Mouse (Mus musculus) CH12.LX (cell line): ENCODE results near the gene Gm43552. TPM values are rescaled to one million over a fixed set of nuclear protein-coding genes. Genes with fewer than 3 reads are reported as not detected.

Experiments used
- DNase-seq: peaks from one replicate; pipeline ENCODE4 v3.0.0-alpha.2; 2013; ENCODE audit errors: extremely low read depth
- H3K27ac ChIP-seq: 2 replicates; pipeline ENCODE4 v1.5.1; 2012; ENCODE audit warnings: low read depth, mild to moderate bottlenecking, control low read depth, moderate library complexity; ENCODE audit not compliant: insufficient read depth
- H3K27me3 ChIP-seq: replicated peaks from 2 replicates; pipeline ENCODE3; 2012; ENCODE audit warnings: inconsistent platforms
- H3K36me3 ChIP-seq, 2 experiments: replicated peaks in 1 of 2; 2 replicates each; pipeline versions ENCODE3 to v1.6.1; 2012; ENCODE audit warnings: inconsistent platforms in 1 of 2, low read length in 1 of 2, mild to moderate bottlenecking in 1 of 2, mixed read lengths in 1 of 2, moderate library complexity in 1 of 2; ENCODE audit not compliant: control insufficient read depth in 1 of 2, insufficient read depth in 1 of 2
- H3K4me1 ChIP-seq, 2 experiments: 2 replicates each; pipeline ENCODE4 v1.6.1; 2012; ENCODE audit warnings: inconsistent platforms in 1 of 2, moderate library complexity in 1 of 2; ENCODE audit not compliant: insufficient read depth in 2 of 2, control insufficient read depth in 1 of 2
- H3K4me2 ChIP-seq: 2 replicates; pipeline ENCODE4 v1.6.1; 2012; ENCODE audit warnings: low read depth, mild to moderate bottlenecking, control low read depth; ENCODE audit not compliant: poor library complexity, insufficient read depth, severe bottlenecking
- H3K4me3 ChIP-seq, 3 experiments: fragments of 150-350 bp in 1 of 3; sonication (generic) in 1 of 3; replicated peaks in 1 of 3; 2 replicates each; pipeline versions ENCODE3 to v1.5.1; 2011 to 2012; ENCODE audit warnings: low read depth in 2 of 3, low read length in 2 of 3, mild to moderate bottlenecking in 2 of 3, moderate library complexity in 2 of 3, control low read depth in 1 of 3, improper control_type of control experiment in 1 of 3, inconsistent platforms in 1 of 3, mixed read lengths in 1 of 3; ENCODE audit not compliant: poor library complexity in 1 of 3
- H3K79me2 ChIP-seq: replicated peaks from 2 replicates; pipeline ENCODE4 v1.6.1; 2012; ENCODE audit warnings: mild to moderate bottlenecking, moderate library complexity; ENCODE audit not compliant: control insufficient read depth, poor library complexity, insufficient read depth, severe bottlenecking; ENCODE audit errors: extremely low read depth
- H3K9ac ChIP-seq: 2 replicates; pipeline ENCODE4 v1.6.1; 2012; ENCODE audit warnings: low read depth, mild to moderate bottlenecking, control low read depth, moderate library complexity; ENCODE audit not compliant: insufficient read depth
- H3K9me3 ChIP-seq: replicated peaks from 2 replicates; pipeline ENCODE3; 2012; ENCODE audit warnings: low read length, inconsistent platforms, mixed read lengths
- BHLHE40 ChIP-seq: IDR thresholded peaks from 2 replicates; pipeline ENCODE4 v1.6.1; 2011; ENCODE audit warnings: mild to moderate bottlenecking, low read depth, low read length, improper control_type of control experiment
- CHD2 ChIP-seq: IDR thresholded peaks from 2 replicates; pipeline ENCODE4 v1.6.1; 2011; ENCODE audit warnings: low read length, improper control_type of control experiment
- E2F4 ChIP-seq: IDR thresholded peaks from 2 replicates; pipeline ENCODE4 v1.6.1; 2011; ENCODE audit warnings: low read depth, low read length, improper control_type of control experiment; ENCODE audit not compliant: insufficient replicate concordance
- ELF1 ChIP-seq: IDR thresholded peaks from 2 replicates; pipeline ENCODE4 v1.6.1; 2014; ENCODE audit warnings: low read depth, mild to moderate bottlenecking, inconsistent platforms, low read length, improper control_type of control experiment
- ETS1 ChIP-seq: conservative IDR thresholded peaks from 2 replicates; pipeline ENCODE4 v1.6.1; 2012; ENCODE audit warnings: low read depth, mild to moderate bottlenecking, inconsistent platforms, low read length, improper control_type of control experiment, moderate library complexity
- GABPA ChIP-seq: IDR thresholded peaks from 2 replicates; pipeline ENCODE4 v1.6.1; 2012; ENCODE audit warnings: low read depth, low read length, improper control_type of control experiment, inconsistent platforms; ENCODE audit not compliant: insufficient replicate concordance
- HCFC1 ChIP-seq: IDR thresholded peaks from 2 replicates; pipeline ENCODE4 v1.6.1; 2012; ENCODE audit warnings: low read depth, mild to moderate bottlenecking, inconsistent platforms, low read length, improper control_type of control experiment
- IRF4 ChIP-seq: IDR thresholded peaks from 2 replicates; pipeline ENCODE4 v1.6.1; 2014; ENCODE audit warnings: low read depth, mild to moderate bottlenecking, inconsistent platforms, low read length, improper control_type of control experiment
- MAFK ChIP-seq: IDR thresholded peaks from 2 replicates; pipeline ENCODE4 v1.6.1; 2011; ENCODE audit warnings: low read length, improper control_type of control experiment; ENCODE audit not compliant: insufficient replicate concordance
- MAX ChIP-seq: IDR thresholded peaks from 2 replicates; pipeline ENCODE4 v1.6.1; 2011; ENCODE audit warnings: low read length, improper control_type of control experiment
- MAZ ChIP-seq: IDR thresholded peaks from 2 replicates; pipeline ENCODE4 v1.6.1; 2012; ENCODE audit warnings: low read depth, mild to moderate bottlenecking, inconsistent platforms, low read length, improper control_type of control experiment, moderate library complexity
- MEF2A ChIP-seq: IDR thresholded peaks from 2 replicates; pipeline ENCODE4 v1.6.1; 2014; ENCODE audit warnings: low read depth, mild to moderate bottlenecking, inconsistent platforms, low read length, improper control_type of control experiment, borderline replicate concordance
- MXI1 ChIP-seq: IDR thresholded peaks from 2 replicates; pipeline ENCODE4 v1.6.1; 2011; ENCODE audit warnings: mild to moderate bottlenecking, low read depth, low read length, improper control_type of control experiment
- NELFE ChIP-seq: IDR thresholded peaks from 2 replicates; pipeline ENCODE4 v1.6.1; 2011; ENCODE audit warnings: low read depth, low read length, improper control_type of control experiment
- NRF1 ChIP-seq: IDR thresholded peaks from 2 replicates; pipeline ENCODE4 v1.6.1; 2014; ENCODE audit warnings: low read depth, mild to moderate bottlenecking, inconsistent platforms, low read length, improper control_type of control experiment, moderate library complexity
- PAX5 ChIP-seq: IDR thresholded peaks from 2 replicates; pipeline ENCODE4 v1.6.1; 2012; ENCODE audit warnings: low read length, inconsistent platforms, mixed read lengths
- POLR2A ChIP-seq: IDR thresholded peaks from 2 replicates; pipeline ENCODE4 v1.6.1; 2011; ENCODE audit warnings: low read depth, mild to moderate bottlenecking, improper control_type of control experiment, low read length
- POLR2AphosphoS2 ChIP-seq: IDR thresholded peaks from 2 replicates; pipeline ENCODE4 v1.6.1; 2011; ENCODE audit warnings: low read depth, low read length, improper control_type of control experiment
- SMC3 ChIP-seq: IDR thresholded peaks from 2 replicates; pipeline ENCODE4 v1.6.1; 2011; ENCODE audit warnings: low read depth, low read length, improper control_type of control experiment
- TCF12 ChIP-seq: IDR thresholded peaks from 2 replicates; pipeline ENCODE4 v1.6.1; 2014; ENCODE audit warnings: low read depth, mild to moderate bottlenecking, inconsistent platforms, low read length, improper control_type of control experiment
- UBTF ChIP-seq: IDR thresholded peaks from 2 replicates; pipeline ENCODE4 v1.6.1; 2012; ENCODE audit warnings: low read depth, mild to moderate bottlenecking, inconsistent platforms, low read length, improper control_type of control experiment, moderate library complexity
- USF1 ChIP-seq: IDR thresholded peaks from 2 replicates; pipeline ENCODE4 v1.6.1; 2014; ENCODE audit warnings: low read depth, mild to moderate bottlenecking, inconsistent platforms, low read length, improper control_type of control experiment
- ZC3H11A ChIP-seq: IDR thresholded peaks from 2 replicates; pipeline ENCODE4 v1.6.1; 2012; ENCODE audit warnings: low read depth, mild to moderate bottlenecking, inconsistent platforms, low read length, improper control_type of control experiment
- ZMIZ1 ChIP-seq: IDR thresholded peaks from 2 replicates; pipeline ENCODE4 v1.6.1; 2012; ENCODE audit warnings: low read depth, mild to moderate bottlenecking, inconsistent platforms, low read length, improper control_type of control experiment
- dilution Hi-C: fragments of 300-500 bp; cut with MboI; formaldehyde crosslinking; loops from 2 replicates; pipeline ENCODE4 v1.14.3; 2020; ENCODE audit warnings: low sequenced_read_pairs; ENCODE audit not compliant: extremely low pct_unique_long_range_greater_than_20kb, extremely low pct_ligation_motif_present
- in situ Hi-C: fragments of 300-500 bp; cut with MboI; formaldehyde crosslinking; loops from 3 replicates; pipeline ENCODE4 v1.14.3; 2019; ENCODE audit warnings: low sequenced_read_pairs, low pct_ligation_motif_present, low pct_unique_long_range_greater_than_20kb, mixed read lengths
- polyA plus RNA-seq: library from polyadenylated mRNA; unstranded; fragments of >175 nt; gene quantifications from 2 replicates; pipeline ENCODE4 v1.2.1, GENCODE M21; 2012; ENCODE audit warnings: low read depth; ENCODE audit not compliant: insufficient read length
- total RNA-seq, 2 experiments: library from RNA; depleted of rRNA; stranded (reverse); fragments of 300-350 nt in 1 of 2; fragments of >200 nt in 1 of 2; gene quantifications; 2 replicates each; pipeline ENCODE4 v1.2.3; 2012 to 2014

Gm43552 gene
- total RNA-seq (2012; rRNA removed) (not detected in 2 replicates), total RNA-seq (2014; rRNA removed) (not detected in 2 replicates), polyA plus RNA-seq (1.5 and 2.1 TPM in 2 replicates)

- DNase-seq = peak; percentile 87
- TF ChIP-seq MEF2A = peak; percentile 9; the same call in 1 of the 2 replicates
- TF ChIP-seq ETS1 = peak; percentile 66
- peak; percentile 60; the same call in 1 of the 2 replicates for TF ChIP-seq POLR2A
- no peak for TF ChIP-seq MAFK
- peak; percentile 44; the same call in 1 of the 2 replicates for TF ChIP-seq MAX
- TF ChIP-seq CHD2 = 0 out of 2 replicates have a peak, but pooled peaks have one; percentile 24
- TF ChIP-seq TCF12 = peak; percentile 24; the same call in 1 of the 2 replicates
- TF ChIP-seq ELF1 = peak; percentile 72; the same call in 1 of the 2 replicates
- peak; percentile 49 for TF ChIP-seq UBTF
- no peak for TF ChIP-seq E2F4
- TF ChIP-seq POLR2AphosphoS2 = no peak
- peak; percentile 93 for TF ChIP-seq BHLHE40
- TF ChIP-seq IRF4 = 0 out of 2 replicates have a peak, but pooled peaks have one; percentile 34
- peak; percentile 52 for TF ChIP-seq USF1
- peak; percentile 20; the same call in 1 of the 2 replicates for TF ChIP-seq NELFE
- TF ChIP-seq NRF1 = peak; percentile 89
- TF ChIP-seq HCFC1 = peak; percentile 62
- no peak for TF ChIP-seq ZMIZ1
- TF ChIP-seq MXI1 = peak; percentile 68
- in situ Hi-C loops = no loop called here
- Histone ChIP-seq H3K27me3 (peaks cover 40% of the 10 kb centered on the region), H3K4me1 (peaks cover 0 to 26% of the 10 kb centered on the region in 2 experiments; a peak in 2 of 4 replicates), H3K27ac (no peak within 1 kb of the TSS), H3K79me2 (no peaks in the 10 kb centered on the region), H3K9ac (peak within 1 kb of the TSS; percentile 73), H3K4me2 (peak within 1 kb of the TSS; percentile 95), H3K9me3 (no peaks in the 10 kb centered on the region), H3K36me3 (peaks cover 0 to 3% of the 10 kb centered on the region in 2 experiments), H3K4me3 (peak within 1 kb of the TSS; percentile 53 to 88 (median 76))
- dilution Hi-C loops = no loop called here
These were observed at the start of gene Gm43552 for GRCm38 (mm10) chr5:65492716-65493531. Gene Gm43552, minus strand, starts transcription at chr5:65492833.

DNA sequence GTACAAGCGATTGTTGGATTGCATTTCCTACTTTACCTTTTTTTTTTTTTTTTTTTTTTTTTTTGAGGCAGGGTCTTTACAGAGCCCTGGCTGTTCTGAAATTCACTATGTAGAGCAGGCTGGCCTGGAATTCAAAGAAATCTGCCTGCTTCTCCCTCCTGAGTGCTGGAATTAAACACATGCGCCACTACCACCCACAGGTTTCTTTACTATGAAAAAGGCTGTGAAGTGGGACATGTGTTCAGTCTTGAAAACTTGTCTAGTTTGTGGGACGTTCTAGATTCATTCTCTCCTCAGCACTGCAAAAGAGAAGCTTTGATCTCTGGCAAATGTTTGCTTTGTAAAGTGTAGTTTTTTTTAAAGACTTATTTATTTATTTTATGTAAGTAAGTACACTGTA is 49.3 kb upstream of the Gm43552 start:
- in situ Hi-C loops (no loop called here), dilution Hi-C loops (no loop called here)
- Histone ChIP-seq H3K9me3 (no peaks in the 10 kb centered on the region), H3K27me3 (no peaks in the 10 kb centered on the region), H3K27ac (no peak overlapping the region), H3K79me2 (peaks cover 75% of the 10 kb centered on the region), H3K4me3 (no peak overlapping the region), H3K4me2 (no peak overlapping the region), H3K4me1 (peaks cover 2 to 18% of the 10 kb centered on the region in 2 experiments; a peak in 3 of 4 replicates), H3K9ac (no peak overlapping the region), H3K36me3 (peaks cover 3 to 29% of the 10 kb centered on the region in 2 experiments)
- no peak for DNase-seq
- no peak for TF ChIP-seq MAX
- TF ChIP-seq MEF2A = no peak
- no peak for TF ChIP-seq ETS1
- no peak for TF ChIP-seq MAFK
- TF ChIP-seq ZC3H11A = no peak
- TF ChIP-seq E2F4 = no peak
- no peak for TF ChIP-seq TCF12
- TF ChIP-seq MAZ = no peak
- no peak for TF ChIP-seq SMC3
- TF ChIP-seq PAX5 = no peak
- TF ChIP-seq ELF1 = no peak
- TF ChIP-seq GABPA = no peak
- no peak for TF ChIP-seq NRF1
- TF ChIP-seq CHD2 = no peak
